Mouse (Mus musculus) adipocyte (in vitro differentiated cells): ENCODE data around the gene Slc25a27.

Experiments used
- DNase-seq: peaks from one replicate; pipeline ENCODE4 v3.0.0-alpha.2; 2016; ENCODE audit warnings: low spot score

The Slc25a27 gene

GRCm38 (mm10) chr17:43646925-43647324, 20.1 kb downstream of the Slc25a27 start:
- no peak for DNase-seq

- DNase-seq: no peak
These were observed 21.9 kb downstream of the Slc25a27 start for GRCm38 (mm10) chr17:43645136-43645535.

- DNase-seq: peak; percentile 70
These were observed 22.6 kb downstream of the Slc25a27 start for GRCm38 (mm10) chr17:43644375-43644774.

- DNase-seq: no peak
These were observed 23.8 kb downstream of the Slc25a27 start for GRCm38 (mm10) chr17:43643191-43643590.

GRCm38 (mm10) chr17:43640825-43641224, 26.2 kb downstream of the Slc25a27 start:
- no peak for DNase-seq

GRCm38 (mm10) chr17:43637146-43637545, 29.9 kb downstream of the Slc25a27 start:
- DNase-seq: no peak

GRCm38 (mm10) chr17:43630427-43630760, 36.6 kb downstream of the Slc25a27 start:
- DNase-seq: no peak

- no peak for DNase-seq
These were observed 37.3 kb downstream of the Slc25a27 start, which contains the start of gene Tdrd6 for GRCm38 (mm10) chr17:43629496-43630426. Gene Tdrd6, minus strand, starts transcription at chr17:43630299.

GRCm38 (mm10) chr17:43629026-43629495, 38.0 kb downstream of the Slc25a27 start:
- DNase-seq: no peak

GRCm38 (mm10) chr17:43628246-43628645, 38.8 kb downstream of the Slc25a27 start:
- no peak for DNase-seq

GRCm38 (mm10) chr17:43622076-43622475, 44.9 kb downstream of the Slc25a27 start:
- DNase-seq: no peak

- DNase-seq: no peak
These were observed 47.9 kb downstream of the Slc25a27 start for GRCm38 (mm10) chr17:43619156-43619555.

GRCm38 (mm10) chr17:43612221-43612620, 54.8 kb downstream of the Slc25a27 start:
- DNase-seq: no peak

- peak; percentile 75 for DNase-seq
These were observed 55.4 kb downstream of the Slc25a27 start for GRCm38 (mm10) chr17:43611586-43611985.

- DNase-seq: peak; percentile 75
These were observed 60.3 kb downstream of the Slc25a27 start for GRCm38 (mm10) chr17:43606704-43607103.

- no peak for DNase-seq
These were observed 68.3 kb downstream of the Slc25a27 start for GRCm38 (mm10) chr17:43598706-43599105.

GRCm38 (mm10) chr17:43597742-43598141, 69.3 kb downstream of the Slc25a27 start:
- no peak for DNase-seq

- no peak for DNase-seq
These were observed 74.4 kb downstream of the Slc25a27 start for GRCm38 (mm10) chr17:43592296-43593291.
